Mouse (Mus musculus) forebrain, embryonic 14.5 days (tissue): Measurements from ENCODE around the gene Tbx21. TPM values are rescaled to one million over a fixed set of nuclear protein-coding genes. Genes with fewer than 3 reads are reported as not detected.

Experiments
- ATAC-seq: fragments of 200-750 bp; cut with Nextera tagmentation; 2 replicates; pipeline ENCODE4 v1.8.0; 2017; ENCODE audit warnings: mild to moderate bottlenecking, moderate library complexity
- DNase-seq: peaks from one replicate; pipeline ENCODE4 v3.0.0-alpha.2; 2015; ENCODE audit warnings: low spot score
- H3K27ac ChIP-seq: fragments of 300-500 bp; sonication (generic); 2 replicates; pipeline ENCODE4 v1.5.1; 2014; ENCODE audit warnings: low read depth, mild to moderate bottlenecking, control low read depth, low read length, moderate library complexity
- H3K27me3 ChIP-seq: fragments of 300-500 bp; sonication (generic); replicated peaks from 2 replicates; pipeline ENCODE4 v1.6.1; 2014; ENCODE audit warnings: low read length, control low read depth, mixed read lengths; ENCODE audit not compliant: control insufficient read depth, insufficient read depth
- H3K36me3 ChIP-seq: fragments of 300-500 bp; sonication (generic); 2 replicates; pipeline ENCODE4 v1.6.1; 2014; ENCODE audit warnings: low read length, control low read depth; ENCODE audit not compliant: control insufficient read depth, insufficient read depth
- H3K4me1 ChIP-seq: fragments of 300-500 bp; sonication (generic); 2 replicates; pipeline ENCODE4 v1.6.1; 2014; ENCODE audit warnings: antibody characterized with exemption, low read length, control low read depth; ENCODE audit not compliant: control insufficient read depth, insufficient read depth
- H3K4me2 ChIP-seq: fragments of 300-500 bp; sonication (generic); 2 replicates; pipeline ENCODE4 v1.6.1; 2014; ENCODE audit warnings: mild to moderate bottlenecking, control low read depth, low read length
- H3K4me3 ChIP-seq: fragments of 300-500 bp; sonication (generic); 2 replicates; pipeline ENCODE4 v1.5.1; 2014; ENCODE audit warnings: low read depth, low read length, control low read depth
- H3K9ac ChIP-seq: fragments of 300-500 bp; sonication (generic); 2 replicates; pipeline ENCODE4 v1.6.1; 2014; ENCODE audit warnings: mild to moderate bottlenecking, low read length, control low read depth, moderate library complexity
- H3K9me3 ChIP-seq: fragments of 300-500 bp; sonication (generic); replicated peaks from 2 replicates; pipeline ENCODE4 v1.6.1; 2016; ENCODE audit warnings: low read length, control low read depth, mixed read lengths; ENCODE audit not compliant: control insufficient read depth
- WGBS: fragments of 180-500 bp; shearing (Covaris S2); extraction: QIAGEN DNeasy Blood & Tissue Kit; methylation state at CpG from one replicate; pipeline ENCODE4 v1.1.7; 2014; 5-methylcytosine and 5-hydroxymethylcytosine counted together
- polyA plus RNA-seq: library from polyadenylated mRNA; unstranded; fragments of >200 nt; fragmentation: Nextera tagmentation; extraction: Ambion mirVana; gene quantifications from 2 replicates; pipeline ENCODE4 v1.2.1, GENCODE M21; 2014

Tbx21 gene
- 0.11 and 0.13 TPM in 2 replicates for polyA plus RNA-seq

DNA sequence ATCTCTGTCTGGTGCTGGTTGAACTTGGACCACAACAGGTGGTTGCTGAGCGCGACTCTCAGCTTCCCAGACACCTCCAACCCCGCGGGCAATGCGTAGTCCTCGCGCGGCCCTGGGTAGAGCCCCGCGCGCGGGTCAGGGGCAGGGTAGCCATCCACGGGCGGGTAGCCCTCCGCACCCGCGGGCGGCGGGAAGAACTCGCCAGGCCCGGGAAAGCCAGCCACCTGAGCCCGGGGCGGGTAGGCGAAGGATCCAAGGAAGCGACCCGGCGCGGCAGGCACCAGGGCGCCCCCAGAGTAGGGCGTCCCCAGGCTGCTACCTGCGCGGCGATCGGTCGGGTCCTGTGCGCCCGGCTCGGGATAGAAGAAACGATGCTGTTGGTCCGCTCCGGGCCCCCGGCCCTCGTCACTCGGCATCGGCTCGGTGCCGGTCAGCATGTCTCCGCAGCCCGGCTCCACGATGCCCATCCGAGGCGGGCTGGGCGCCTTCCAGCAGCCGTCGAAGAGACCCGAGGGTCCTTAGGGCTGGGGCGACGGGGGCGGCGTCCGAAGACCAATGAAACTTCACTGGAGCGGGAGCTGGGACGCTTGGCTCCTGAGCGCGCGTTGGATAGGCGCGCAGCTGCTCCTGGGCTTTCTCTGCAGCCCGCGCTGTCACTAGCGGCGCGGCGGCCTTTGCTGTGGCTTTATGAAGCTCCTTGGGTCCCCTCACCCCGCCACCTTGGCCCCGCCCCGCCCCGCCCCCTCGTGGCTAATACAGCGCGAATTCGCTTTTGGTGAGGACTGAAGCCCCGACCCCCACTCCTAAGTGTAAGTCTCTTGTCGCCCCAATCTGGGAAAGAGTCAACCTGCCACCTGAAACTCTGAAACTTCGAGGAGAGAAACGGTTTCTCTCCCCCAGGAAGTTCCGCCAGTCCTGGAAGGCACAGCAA lies at the start of gene Tbx21:
Gene Tbx21 (minus strand): TSS at position 661 of the 931 bp plus-strand sequence.
- peak within 1 kb of the TSS; percentile 37; the same call in 1 of the 2 replicates for H3K9ac ChIP-seq
- DNase-seq, result peak; percentile 16
- WGBS, result under 1% methylated on average over 73 of the region's 87 CpGs

DNA sequence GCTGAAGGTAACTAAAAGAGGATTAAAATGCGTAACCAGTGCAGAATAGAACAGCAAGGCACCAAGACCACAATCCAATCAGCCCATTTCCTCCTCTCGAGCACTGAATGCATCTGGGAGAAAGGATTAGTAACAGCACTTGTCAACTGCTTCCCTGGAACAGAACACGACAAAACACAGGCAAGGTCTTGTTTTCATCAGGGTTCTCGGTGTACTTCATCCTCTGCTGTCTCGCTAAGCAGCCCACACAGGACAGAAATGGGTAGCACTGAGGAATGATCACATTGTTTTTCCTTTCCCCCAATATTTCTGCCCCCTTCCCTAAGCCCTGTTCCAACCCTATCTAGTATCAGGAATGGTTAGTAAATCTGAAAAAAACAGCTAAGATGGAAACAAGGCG lies 45.2 kb upstream of the Tbx21 start:
- WGBS, result 56% methylated on average over 6 of the region's 6 CpGs
- Histone ChIP-seq H3K9ac (no peak overlapping the region), H3K9me3 (no peaks in the 10 kb centered on the region), H3K4me2 (no peak overlapping the region), H3K4me3 (no peak overlapping the region), H3K27me3 (no peaks in the 10 kb centered on the region), H3K36me3 (peaks cover 85% of the 10 kb centered on the region), H3K4me1 (no peaks in the 10 kb centered on the region), H3K27ac (no peak overlapping the region)
- no peak for DNase-seq
- ATAC-seq, result no peak

More for the DNA sequence above, at the start of gene Tbx21:
- Histone ChIP-seq H3K27me3 (peaks cover 43% of the 10 kb centered on the region), H3K27ac (no peak within 1 kb of the TSS), H3K4me2 (peak within 1 kb of the TSS; percentile 56), H3K9me3 (no peaks in the 10 kb centered on the region), H3K4me3 (peak within 1 kb of the TSS; percentile 31), H3K36me3 (no peaks in the 10 kb centered on the region), H3K4me1 (peaks cover 5% of the 10 kb centered on the region)
- ATAC-seq, result no peak

DNA sequence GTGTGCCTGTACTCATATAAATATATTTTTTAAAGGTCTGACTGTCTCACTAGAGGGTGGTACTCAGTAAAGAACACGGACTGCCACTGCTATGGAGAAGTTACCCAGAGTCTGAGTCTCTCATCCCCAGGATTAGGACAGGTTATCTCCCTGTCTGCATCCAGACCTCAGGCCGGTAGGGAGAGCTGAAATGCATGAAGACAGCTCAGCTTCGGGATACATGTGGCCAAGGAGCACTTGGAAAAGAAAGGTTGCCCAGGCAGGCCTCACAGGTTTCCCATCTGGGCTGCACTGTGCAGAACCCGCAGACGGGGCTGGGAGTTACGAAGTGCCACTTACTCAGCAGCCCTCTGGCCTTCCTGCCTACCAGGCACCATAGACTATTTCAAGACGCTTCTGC lies 41.9 kb upstream of the Tbx21 start:
- H3K27me3 ChIP-seq, result no peaks in the 10 kb centered on the region
- DNase-seq (no peak), ATAC-seq (no peak)
- no peak overlapping the region for H3K4me3 ChIP-seq
- peaks cover 10% of the 10 kb centered on the region for H3K4me1 ChIP-seq
- no peaks in the 10 kb centered on the region for H3K9me3 ChIP-seq
- no peak overlapping the region for H3K9ac ChIP-seq
- H3K4me2 ChIP-seq, result no peak overlapping the region
- WGBS, result 83% methylated on average over 7 of the region's 7 CpGs
- H3K27ac ChIP-seq, result no peak overlapping the region
- H3K36me3 ChIP-seq, result peaks cover 52% of the 10 kb centered on the region

DNA sequence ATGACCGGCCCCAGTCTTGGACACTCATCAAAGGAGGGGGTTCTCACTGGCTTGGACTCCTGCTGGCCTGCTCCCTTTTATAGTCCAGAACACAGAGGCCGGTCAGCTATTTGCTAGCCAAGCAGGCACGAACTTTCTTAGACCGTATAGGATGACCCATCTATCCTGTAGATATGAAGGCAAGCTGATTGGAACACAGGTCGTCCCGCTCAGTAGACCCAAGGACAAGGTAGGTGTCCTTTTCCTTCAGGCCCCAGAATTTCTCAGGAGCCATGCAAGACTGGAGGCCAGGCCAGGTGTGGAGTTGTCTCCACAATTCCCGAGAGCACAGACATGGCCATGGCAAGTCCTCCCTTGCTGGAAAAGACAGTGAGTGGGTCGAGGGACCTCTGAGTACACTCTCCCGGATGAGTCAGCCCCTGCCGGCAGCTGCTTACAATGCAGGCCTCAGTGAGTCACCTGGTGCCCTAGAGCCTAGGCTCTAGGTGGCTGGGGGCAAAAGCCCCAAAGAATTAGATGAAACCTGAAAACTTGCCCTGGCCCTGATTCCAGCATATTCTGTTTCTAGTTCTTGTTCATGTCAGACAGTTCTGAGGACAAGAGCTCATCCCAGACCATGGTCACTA lies 37.6 kb upstream of the Tbx21 start:
- Histone ChIP-seq H3K9ac (peak overlapping the region; percentile 26; the same call in 1 of the 2 replicates), H3K36me3 (peaks cover 13% of the 10 kb centered on the region), H3K27me3 (no peaks in the 10 kb centered on the region), H3K4me3 (no peak overlapping the region), H3K9me3 (no peaks in the 10 kb centered on the region), H3K4me2 (peak overlapping the region; percentile 77), H3K27ac (no peak overlapping the region), H3K4me1 (peaks cover 18% of the 10 kb centered on the region)
- 23% methylated on average over 10 of the region's 10 CpGs for WGBS
- ATAC-seq (no peak), DNase-seq (peak; percentile 14)

DNA sequence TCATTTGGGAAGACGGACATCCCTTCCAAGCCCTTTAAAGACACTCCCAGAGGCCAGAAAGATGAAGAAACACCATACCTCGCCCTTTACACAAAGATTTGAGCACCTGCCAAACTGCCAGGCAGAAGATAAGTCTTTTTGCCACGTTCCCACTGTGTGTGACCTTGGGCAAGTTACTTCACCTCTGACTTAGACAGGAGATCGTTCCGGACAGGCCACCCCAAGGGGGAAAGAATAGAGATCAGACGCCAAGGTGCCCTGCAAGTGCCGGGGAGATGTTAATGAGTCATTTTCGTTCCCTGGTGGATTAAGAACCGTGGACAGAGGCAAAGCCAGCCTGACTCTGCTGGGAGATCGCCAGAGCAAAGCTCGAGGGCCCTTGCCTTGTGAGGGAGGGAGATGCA lies 36.9 kb upstream of the Tbx21 start:
- DNase-seq (peak; percentile 26), ATAC-seq (no peak)
- peak overlapping the region; percentile 70 for H3K4me3 ChIP-seq
- no peak overlapping the region for H3K27ac ChIP-seq
- peak overlapping the region; percentile 77 for H3K4me2 ChIP-seq
- peaks cover 18% of the 10 kb centered on the region for H3K4me1 ChIP-seq
- peaks cover 8% of the 10 kb centered on the region; the same call in 1 of the 2 replicates for H3K36me3 ChIP-seq
- WGBS, result 1% methylated on average over 11 of the region's 11 CpGs
- H3K9me3 ChIP-seq, result no peaks in the 10 kb centered on the region
- no peaks in the 10 kb centered on the region for H3K27me3 ChIP-seq
- H3K9ac ChIP-seq, result peak overlapping the region; percentile 82; the same call in 1 of the 2 replicates

DNA sequence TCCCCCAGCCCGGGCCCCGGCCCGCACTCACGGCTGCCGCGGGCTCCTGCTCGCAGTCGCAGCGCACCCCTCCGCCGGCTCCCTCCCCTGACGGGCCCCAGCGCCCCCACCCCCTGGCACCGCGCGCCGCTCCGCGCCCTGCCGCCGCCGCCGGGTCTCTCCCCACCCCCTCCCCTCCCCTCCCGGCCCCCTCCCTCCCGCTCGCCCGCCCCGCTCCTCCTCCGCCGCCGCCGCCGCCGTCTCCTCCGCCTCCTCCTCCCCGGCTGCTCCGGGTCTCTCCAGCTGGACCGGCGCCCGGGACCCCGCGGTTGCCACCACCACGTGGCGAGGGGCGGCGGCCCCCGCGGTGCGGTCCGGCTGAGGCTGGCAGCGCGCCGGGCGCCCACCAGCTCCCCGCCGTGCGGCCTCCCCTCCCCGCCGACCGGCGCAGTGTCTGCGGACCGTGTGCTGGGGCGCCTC lies 36.2 kb upstream of the Tbx21 start, which contains the start of gene Tbkbp1:
Gene Tbkbp1 (minus strand): TSS at position 153 of the 459 bp plus-strand sequence.
- ATAC-seq (peak; percentile 51), DNase-seq (peak; percentile 60)
- Histone ChIP-seq H3K4me2 (peak within 1 kb of the TSS; percentile 77), H3K9ac (peak within 1 kb of the TSS; percentile 82), H3K4me3 (peak within 1 kb of the TSS; percentile 70), H3K4me1 (peaks cover 18% of the 10 kb centered on the region), H3K27me3 (no peaks in the 10 kb centered on the region), H3K9me3 (no peaks in the 10 kb centered on the region), H3K36me3 (peaks cover 7% of the 10 kb centered on the region; the same call in 1 of the 2 replicates), H3K27ac (peak within 1 kb of the TSS; percentile 89)
- WGBS, result under 1% methylated on average over 25 of the region's 64 CpGs

DNA sequence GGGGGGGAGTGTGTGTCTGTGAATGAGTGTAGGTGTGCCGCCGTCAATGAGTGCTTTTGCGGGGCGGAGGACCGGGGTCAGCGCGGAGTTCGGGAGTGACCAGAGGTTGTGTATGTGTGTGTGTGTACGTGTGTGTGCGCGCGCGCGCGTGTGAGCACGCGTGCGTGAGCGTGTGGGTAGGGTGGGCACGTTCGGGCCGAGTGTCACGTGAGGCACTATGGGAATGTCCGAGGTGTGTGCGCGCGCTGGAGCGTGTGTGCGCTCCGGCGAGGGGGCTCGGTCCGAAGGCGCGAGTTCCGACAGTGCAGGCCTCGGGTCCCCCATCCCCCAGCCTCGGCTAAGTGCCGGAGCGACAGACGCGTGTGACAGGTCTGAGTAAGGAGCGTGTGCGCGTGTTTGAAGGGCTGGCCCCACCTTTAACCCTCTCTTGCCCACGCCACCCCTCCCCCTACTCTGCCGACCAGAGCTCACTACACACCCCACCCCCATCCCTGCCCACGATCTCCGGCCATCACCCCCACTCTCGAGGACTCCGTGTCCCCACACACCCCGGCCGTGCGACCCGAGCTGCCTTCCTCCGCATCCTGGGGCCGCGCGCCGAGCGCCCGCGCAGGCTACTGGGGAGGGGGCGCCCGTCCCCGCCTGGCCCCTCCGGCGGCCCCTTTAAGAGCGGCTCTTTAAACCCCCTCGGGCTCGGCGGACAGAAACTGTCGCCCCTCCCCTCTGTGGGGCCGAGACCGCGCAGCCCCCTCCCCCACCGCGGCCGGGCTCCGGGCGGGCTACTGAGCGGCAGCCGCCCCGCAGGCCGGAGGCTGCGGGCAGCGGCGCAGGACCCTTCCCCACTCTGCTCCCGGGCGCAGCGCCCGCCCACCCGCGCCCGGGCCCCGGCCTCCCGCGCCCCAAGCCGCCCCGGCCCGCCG lies 35.5 kb upstream of the Tbx21 start:
- Histone ChIP-seq H3K27ac (peak overlapping the region; percentile 89), H3K4me3 (peak overlapping the region; percentile 70)
- ATAC-seq, result peak; percentile 84

DNA sequence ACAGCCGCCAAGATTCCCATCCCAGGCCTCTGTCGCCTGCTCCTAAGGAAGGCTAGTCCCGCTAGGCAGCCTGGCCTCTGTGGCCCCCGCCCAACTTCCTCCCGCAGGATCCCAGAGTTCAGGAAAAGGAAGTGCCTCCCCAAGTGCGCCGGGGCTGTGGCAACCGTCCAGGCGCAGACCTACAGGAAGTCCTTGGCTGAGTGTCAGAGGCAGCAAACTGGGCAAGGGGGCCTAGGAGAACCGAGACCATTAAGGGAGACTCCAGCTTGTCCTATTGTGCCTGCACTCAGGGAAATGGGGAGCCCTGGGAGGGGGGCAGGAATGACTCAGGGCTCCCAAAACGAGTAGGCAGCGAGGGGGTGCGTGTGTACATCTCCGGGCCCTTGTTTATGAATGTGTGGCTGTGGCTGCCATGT lies 34.9 kb upstream of the Tbx21 start:
- Histone ChIP-seq H3K36me3 (peaks cover 21% of the 10 kb centered on the region), H3K9ac (peak overlapping the region; percentile 82), H3K4me3 (peak overlapping the region; percentile 70), H3K27me3 (no peaks in the 10 kb centered on the region), H3K4me1 (peaks cover 18% of the 10 kb centered on the region), H3K9me3 (no peaks in the 10 kb centered on the region), H3K27ac (peak overlapping the region; percentile 89), H3K4me2 (peak overlapping the region; percentile 77)
- ATAC-seq (peak; percentile 11), DNase-seq (peak; percentile 64)
- 2% methylated on average over 14 of the region's 14 CpGs for WGBS

More for the DNA sequence above, 35.5 kb upstream of the Tbx21 start:
- no peaks in the 10 kb centered on the region for H3K9me3 ChIP-seq
- peak overlapping the region; percentile 82 for H3K9ac ChIP-seq
- DNase-seq, result peak; percentile 84
- WGBS, result under 1% methylated on average over 69 of the region's 102 CpGs
- H3K4me1 ChIP-seq, result peaks cover 18% of the 10 kb centered on the region
- peaks cover 14% of the 10 kb centered on the region for H3K36me3 ChIP-seq
- H3K27me3 ChIP-seq, result no peaks in the 10 kb centered on the region
- H3K4me2 ChIP-seq, result peak overlapping the region; percentile 77
